Mouse (Mus musculus) spleen, postnatal 36 days (tissue): ENCODE measurements around the gene Rpl6.

Source experiments
- DNase-seq, 2 experiments: peaks; one replicate each; pipeline ENCODE4 v3.0.0; 2022; ENCODE audit warnings: low spot score in 2 of 2, mixed read lengths in 1 of 2

Rpl6 gene

DNA sequence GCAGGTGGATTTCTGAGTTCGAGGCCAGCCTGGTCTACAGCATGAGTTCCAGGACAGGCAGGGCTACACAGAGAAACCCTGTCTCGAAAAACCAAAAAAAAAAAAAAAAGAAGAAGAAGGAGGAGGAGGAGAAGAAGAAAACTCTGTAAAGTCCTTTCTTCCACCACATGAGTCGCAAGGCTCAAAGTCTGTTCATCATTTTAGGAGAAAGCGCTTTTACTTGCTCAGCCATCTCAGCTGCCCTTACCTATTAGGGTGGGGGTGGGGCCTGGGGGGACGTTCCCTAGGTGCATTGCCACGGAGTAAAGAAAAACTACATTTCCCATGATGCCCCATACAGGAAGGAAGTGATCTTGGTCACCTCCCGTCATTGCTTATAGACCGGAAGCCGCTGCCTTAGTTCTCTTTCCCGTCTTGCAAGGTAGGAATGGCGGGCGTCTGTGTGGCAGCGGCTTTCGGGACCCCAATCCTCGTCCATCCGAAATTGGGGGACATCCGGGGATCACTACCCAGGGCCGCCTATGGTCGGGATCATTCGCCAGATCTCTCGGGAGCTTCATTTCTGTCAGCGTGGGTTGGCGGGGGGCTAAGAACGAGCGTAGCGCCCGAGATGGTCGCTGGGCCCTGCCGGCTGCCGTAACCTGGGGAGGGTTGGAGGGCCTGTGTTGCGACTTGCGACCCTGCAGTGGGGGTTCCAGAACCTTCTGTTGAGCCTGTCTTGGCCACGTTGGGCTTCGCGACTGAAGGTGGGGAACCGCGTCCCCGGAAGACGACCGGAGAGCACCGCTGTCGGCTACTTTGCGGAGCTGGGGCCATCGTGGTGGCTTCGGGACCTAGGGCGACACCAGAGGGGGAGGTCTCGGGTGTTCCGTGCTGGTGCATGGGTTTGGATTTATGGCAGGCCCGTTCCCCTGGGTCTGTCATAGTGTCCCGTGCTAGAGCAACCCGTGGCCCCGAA lies at the start of gene Rpl6:
Gene Rpl6 (plus strand): TSS at position 350 of the 958 bp plus-strand sequence.
- peak; percentile 81 to 86 for DNase-seq

DNA sequence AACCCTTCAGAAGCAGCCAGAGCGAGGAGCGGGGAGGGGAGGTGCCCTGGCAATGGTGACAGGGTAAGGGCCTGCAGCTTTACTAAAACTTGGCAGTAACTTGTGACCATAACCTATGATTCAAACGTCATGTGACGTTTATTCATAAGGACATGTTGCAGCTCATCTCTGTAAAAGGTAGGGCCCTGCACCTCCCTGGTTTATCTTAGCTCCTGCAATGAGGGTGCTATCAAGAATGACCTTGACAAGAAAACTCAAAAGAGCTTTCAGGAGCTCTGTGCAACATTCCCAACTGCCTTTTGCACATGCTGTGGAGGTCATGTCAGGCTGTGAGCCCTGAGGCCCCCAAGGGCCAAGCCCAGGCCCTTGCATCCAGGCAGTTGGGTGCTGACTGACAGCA lies 48.2 kb upstream of the Rpl6 start:
- no peak for DNase-seq

DNA sequence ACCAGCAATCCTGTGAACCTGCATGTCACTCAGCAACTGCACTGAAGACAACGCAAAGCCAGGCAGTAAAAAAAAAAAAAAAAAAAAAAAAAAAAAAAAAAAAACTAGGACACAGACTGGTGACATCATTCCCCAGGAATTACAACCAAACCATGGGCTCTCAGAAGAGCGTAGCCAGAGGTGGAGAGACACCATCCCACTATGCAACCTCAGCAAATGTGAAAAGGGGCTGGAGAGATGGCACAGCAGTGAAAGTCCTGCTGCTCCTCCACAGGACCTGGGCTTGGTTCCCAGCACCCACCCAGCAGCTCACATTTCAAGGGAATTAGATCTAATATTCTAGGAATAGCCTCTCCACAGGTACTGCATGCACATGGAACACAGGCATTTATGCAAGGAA lies 47.3 kb upstream of the Rpl6 start:
- DNase-seq, result no peak

DNA sequence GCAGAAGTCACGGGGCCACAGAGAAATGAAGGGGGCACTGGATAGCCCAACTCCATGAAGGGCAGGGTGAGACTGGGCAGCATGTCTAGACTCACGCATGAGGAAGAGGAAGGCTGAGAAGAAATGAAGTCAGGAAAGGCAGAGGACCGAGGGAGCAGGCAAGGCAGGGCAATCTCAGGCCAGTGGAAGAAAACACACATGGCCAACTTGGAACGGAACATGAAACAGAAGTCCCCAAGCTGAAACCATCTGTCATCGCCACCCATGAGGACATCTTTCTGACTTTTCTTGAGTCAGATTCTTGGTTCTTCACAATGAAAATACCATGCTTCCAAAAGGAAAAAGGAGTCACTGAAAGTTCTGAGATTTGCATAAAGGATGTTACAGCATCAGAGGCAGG lies 46.8 kb upstream of the Rpl6 start:
- DNase-seq, result no peak

DNA sequence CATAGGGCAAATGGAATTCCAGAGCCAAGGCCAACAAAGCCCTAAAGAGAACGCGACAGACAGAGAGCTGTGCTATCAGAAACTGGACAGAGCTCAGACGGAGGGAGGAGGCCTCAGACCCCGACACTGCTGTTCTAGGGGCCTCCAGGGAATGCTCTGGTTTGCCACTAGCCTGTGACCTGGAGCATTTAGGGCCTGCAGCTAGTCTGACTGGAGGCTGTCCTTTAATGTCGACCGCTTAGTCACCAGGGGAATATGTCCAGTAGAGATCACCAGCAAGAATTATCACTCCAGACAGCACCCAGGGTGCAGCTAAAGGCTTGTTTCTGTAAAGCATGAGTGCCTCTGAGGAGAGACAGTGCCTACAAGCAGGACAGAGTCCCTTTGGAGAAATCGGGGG lies 45.3 kb upstream of the Rpl6 start:
- no peak for DNase-seq

DNA sequence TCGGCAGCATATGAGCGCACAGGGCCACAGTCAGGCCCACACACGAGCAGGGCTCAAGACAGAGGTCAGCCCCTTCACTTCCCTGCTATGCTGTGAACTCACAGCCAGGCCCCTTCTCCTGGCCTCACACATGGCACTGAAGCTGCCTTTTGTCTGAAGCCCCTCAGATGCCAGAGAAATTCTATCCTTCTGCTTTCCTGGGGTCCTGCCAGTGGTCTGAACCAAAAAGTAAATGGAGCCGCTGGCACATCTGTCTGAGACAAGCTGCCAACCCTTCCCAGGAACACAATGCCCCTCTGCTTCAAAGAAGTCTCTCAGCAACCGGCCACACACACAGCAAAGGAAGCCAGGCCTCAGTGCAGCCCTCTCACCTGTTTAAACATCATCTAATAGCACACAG lies 42.0 kb upstream of the Rpl6 start:
- no peak for DNase-seq

DNA sequence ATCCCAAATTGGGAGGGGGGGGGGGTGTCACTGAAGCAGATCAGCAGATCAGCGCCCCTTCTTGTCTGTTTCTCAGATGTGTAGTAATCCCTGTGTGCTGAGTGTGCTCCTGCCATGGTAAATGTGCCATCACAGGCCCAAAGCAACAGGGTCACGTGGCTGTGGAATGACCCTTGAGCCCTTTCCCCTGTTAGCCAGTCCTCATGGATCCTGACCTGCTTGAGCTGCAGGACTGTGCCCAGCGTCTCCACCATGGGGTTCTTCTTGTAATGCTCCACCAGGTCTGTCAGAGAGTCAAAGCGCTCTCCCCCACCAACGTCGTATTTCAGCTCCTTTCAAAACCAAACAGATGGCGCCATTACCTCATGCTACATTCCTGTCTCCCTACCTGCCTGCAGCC lies 41.4 kb upstream of the Rpl6 start:
- DNase-seq, result no peak

DNA sequence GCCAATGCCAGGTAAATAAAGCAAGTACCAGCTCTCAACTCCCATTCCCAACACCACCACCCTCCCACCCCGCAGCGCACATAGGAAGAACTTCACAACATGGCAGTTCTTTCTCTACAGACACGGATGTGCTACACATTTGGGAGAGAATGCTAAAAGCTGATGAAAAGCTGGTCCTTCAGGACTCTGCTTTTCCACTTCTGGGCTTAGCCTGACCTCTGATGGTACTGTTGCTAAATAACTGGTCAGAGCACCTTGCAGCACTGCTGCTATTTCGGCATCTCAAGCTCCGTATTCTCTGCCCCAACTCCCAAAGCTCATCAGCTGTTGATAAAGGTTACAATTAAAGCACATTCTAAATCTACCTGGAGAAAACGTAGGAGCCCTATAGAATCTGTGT lies 37.4 kb upstream of the Rpl6 start:
- no peak for DNase-seq

DNA sequence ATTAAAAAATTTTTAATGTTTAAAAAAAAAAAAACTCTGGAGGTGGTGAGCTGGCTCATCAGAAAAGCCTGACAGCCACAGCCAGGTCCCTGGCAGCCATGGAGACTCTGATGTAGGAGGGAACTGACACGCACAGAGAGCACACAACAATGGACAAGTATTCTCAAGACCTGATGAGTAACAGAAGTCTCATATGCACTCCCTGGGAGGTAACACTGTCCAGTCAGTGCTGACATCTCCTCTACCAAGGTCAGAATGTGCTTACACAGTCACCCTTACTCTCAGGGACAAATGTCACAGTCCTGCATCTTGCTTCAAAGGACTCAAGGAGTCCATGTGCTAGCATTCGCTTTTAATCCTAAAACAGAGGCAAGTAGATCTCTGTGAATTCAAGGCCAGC lies 34.7 kb upstream of the Rpl6 start:
- DNase-seq, result no peak

DNA sequence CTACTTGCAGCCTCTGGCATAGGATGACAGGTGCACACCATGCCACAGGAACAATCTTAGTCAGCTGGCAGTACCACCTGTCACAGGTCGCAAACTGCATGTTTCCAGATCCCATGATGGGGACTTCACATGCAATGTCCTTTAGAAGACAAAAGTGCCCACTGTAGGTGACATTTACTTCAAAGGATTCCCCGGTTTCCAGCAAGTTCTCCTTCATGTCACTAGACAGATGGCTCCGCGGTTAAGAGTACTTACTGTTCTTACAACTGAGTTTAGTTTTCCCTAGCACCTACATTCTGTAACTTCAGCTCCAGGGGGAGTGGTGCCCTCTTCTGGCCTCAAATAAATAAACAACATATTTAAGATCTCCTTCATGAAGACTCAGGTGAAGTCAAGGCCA lies 31.4 kb upstream of the Rpl6 start:
- DNase-seq, result no peak

DNA sequence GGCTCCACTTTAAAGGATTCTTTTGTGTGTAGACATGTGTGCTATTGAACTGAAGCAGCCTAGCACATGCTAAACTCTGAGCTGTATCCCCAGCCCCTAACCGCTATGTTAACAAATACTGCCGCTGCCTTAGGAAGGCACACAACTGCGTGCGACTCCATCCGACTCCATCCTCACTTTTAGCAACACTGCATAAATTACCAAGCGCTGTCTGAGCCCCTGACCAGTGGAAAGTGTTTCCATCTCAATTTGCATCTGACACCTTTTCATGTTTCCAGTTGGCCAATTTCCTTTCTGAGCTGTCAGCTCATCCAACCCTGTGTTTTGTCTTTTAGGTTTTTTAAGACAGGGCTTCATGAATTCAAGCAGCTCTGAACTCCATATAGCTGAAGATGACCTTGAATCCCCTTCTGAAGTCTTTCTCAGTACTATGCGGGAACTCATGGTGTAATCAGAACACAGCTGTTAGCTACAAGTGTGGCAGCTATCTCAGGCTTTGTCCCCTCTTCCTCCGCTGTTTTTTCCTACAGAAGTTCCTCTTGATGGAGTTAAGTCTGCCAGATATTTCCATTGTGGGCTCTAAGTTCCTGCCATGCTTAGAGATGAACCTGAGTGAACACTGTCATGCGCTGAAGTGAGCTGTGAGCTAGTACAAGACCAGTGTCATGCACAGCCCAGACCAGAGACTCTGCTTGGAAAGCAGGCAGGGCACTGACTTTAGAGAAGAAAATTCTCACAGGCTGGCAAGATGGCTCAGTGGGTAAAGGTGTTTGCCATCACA lies 25.0 kb upstream of the Rpl6 start:
- no peak for DNase-seq

DNA sequence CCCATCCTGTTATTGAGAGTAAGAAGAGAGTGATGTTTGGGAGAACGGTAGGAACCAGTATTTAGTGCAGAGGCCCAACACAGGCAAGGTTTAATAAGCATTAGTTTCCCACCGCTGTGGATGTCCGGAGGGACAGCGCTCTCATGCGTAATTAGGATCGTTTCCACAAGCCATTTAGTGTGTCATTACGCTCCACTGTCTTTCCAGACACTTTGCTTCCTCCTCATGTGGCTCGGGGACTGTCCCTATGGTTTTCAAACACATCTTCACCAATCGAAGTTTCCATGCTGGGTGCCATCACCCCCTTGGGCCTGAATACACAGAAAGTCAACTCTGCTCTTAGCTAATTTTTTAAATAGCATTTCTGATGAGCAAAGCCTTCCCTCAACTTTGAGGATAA lies 21.0 kb upstream of the Rpl6 start:
- no peak for DNase-seq

DNA sequence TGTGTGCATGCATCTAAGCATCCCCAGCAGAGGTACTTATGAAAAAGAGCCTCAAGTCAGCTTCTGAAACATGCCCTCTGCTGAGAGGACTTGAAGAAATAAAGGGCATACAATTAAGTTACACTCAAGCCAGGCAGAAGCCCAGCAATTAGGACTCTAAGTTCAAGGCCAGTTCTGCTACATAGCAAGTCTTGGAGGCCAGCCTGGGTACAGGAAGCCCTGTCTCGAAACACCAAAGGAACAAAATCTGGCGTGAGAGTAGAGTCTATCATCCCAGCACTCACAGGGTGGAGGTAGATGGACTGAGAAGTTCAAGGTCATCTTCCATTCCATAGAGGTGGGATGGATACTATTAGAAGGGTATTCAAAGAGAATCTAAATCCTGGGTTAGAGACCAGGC lies 19.9 kb upstream of the Rpl6 start:
- no peak for DNase-seq

DNA sequence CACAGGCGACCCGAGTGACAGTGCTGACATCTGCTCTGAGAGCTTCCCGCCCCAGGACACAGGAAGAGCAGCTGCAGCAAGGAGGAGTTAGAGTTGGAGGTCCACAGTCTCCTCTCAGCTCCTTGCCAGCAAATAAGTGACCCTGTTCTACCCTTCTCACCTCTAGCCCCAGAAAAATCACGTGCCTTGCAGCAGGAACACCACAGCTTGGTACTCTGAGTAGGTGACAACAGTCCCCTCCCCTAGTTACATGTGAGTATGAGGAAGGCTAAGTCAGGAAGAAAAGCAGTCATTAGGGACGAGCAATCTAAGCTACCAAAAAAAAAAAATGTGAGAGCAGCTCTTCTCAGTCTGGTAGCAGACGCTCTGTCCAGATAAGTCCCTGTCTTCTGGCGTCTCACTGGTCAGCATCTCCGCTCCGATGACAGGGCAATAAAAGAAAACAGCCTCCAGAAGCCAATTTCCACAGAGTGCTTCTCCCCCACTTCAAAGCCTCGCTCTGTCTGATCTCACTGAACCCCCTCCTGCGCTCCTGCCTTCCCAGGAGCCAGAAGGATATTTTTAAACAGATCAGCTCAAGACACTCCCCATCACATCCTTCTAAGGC lies 19.2 kb upstream of the Rpl6 start:
- no peak for DNase-seq

DNA sequence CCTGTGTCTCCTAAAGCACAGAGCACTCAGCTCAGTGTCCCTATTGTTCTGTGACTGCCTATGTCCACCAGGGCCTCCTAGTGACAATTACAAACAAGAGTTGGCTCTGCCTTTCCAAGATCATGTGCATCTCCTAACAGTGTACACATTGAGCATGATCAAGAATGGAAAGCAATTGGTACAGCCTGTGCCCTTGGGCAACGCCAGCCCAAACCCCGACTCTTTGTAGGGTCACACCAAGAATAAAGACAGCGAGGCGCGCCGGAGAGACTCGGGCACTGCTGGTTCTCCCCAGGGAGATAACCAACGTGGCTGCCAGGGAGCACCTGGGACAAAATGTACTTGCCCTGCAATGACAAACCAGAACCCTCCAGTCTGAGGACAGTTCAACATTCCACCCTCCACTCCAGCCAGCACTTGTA lies 16.7 kb upstream of the Rpl6 start:
- no peak for DNase-seq

DNA sequence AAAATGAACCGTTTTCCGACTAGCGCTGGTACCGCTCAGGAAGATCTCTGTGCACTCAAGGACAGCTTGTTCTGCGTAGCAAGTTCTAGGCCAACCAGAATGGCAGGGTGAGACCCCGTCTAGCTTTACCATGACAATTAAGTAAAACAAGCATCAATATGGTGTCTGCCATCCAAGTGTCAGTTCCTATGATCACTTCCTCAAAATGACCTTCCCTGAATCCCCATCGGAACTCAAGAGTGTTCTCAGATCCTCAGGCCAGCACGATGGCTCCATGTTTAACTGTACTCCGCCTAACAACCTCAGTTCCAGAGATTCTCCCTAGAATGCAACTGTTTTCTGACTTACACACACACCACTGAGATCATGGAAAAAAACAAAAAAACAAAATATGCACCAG lies 16.0 kb upstream of the Rpl6 start:
- DNase-seq, result no peak

DNA sequence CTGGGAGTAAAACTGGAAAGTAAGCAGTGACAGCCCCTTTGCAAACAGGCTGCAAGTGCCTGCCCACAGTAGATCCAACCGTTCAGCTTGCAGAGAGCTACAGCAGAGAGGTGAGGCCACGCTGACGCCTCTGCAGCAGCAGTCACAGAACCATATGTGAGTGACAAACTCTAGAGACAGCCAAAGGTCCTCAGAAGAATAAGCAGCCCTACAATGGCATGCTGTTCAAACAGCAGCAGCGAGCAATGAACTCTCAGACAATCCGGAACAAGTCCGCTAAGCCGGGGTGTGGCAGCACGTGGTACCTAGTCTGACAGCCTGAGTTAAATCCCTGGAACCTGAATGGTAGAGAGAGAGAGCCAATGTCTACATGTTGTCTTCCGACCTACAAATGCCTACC lies 15.1 kb upstream of the Rpl6 start:
- no peak for DNase-seq

DNA sequence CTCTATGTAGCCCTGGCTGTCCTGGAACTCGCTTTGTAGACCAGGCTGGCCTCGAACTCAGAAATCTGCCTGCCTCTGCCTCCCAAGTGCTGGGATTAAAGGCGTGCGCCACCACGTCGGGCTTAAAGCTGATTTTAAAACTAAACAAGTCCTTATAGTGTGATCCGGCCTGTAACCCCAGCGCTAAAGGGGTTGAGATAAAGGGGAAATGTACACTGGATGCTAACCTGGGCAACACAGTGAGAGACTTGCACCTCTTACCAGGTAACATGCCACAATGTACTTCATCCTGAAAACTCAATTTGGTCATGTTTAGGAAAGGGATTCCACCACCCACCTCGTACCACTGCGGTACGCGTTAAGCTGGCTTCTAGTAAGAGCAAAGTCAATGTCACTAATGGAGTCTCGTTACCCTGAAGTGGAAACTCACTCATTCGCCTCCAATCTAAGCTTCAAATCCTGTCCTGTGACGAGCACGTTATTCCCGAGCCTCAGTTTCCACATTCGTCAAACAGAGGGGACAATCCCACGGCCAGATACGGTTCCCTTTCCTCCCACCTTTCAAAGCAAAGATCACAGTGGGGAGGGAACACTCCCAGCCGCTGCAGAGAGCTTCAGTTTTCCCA lies 14.0 kb upstream of the Rpl6 start:
- no peak for DNase-seq

DNA sequence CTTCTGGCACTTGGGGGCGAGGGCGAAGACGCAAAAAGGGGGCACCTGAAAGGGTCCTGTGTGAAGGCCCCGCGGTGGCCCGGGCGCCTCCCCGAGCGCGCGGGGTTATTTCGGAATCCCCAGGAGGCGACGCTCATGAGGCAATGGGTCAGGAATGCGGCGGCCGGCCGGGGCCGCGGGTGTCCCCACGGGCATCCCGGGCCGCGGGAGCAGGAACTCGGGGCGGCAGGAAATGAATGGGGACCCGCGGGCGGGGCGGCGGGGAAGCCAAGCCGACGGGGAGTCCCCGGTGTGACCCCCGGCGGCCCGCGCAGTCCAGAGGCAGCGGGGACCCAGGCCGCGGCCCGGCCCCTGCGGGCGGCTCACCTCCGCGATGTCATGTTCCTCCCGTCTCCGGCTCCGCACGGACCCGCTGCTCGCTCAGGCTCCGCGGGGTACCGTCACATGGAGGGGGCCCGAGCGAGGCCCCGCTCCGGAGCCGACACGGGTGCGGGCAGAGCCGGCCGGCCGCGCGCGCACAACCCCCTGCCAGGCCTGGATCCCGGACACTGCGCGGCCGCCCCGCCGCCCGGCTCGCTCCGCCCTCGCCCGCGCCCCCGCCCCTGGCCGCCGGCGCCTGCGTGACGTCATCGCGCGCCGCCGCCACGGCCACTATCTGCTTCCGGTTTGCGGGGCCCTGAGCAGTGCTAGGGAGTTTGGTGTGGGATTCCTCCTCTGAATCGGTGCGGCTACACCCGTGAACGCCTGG lies 13.3 kb upstream of the Rpl6 start, which contains the start of gene Ptpn11:
Gene Ptpn11 (minus strand): TSS at position 562 of the 748 bp plus-strand sequence.
- peak; percentile 75 to 76 for DNase-seq

DNA sequence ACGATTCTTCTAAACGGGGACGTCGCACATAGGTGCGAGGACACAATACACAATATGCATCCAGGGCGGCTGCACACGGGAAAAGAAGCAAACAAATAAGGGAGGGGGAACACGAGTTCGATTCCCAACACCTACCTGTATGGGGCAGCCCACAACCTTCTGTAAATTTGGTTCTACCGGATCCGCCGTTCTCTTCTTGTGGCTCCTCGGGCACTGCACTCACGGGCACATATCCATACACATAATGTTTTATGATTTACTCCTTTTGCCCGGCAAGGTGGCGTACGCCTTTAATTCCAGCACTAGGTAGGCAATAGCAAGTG lies 12.7 kb upstream of the Rpl6 start:
- no peak for DNase-seq

DNA sequence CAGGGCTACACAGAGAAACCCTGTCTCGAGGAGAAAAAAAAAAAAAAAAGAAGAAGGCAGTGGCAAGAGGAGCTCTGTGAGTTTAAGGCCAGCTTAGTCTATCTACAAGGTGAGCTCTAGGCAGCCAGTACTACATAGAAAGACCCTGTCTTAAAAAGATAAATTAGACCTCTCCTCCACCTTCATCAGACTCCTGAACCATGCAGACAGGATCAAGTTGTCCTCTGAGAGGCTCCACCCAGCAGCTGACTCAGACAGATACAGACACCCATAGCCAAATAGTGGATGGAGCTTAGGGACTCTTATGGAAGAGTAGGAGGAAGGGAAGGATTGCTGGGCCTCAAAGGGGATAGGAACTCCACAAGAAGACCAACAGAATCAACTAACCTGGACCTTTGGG lies 10.1 kb upstream of the Rpl6 start:
- no peak for DNase-seq
